Mouse (Mus musculus): ENCODE measurements around the gene Abcd4.

The Abcd4 gene

GRCm38 (mm10) chr12:84572341-84572720, 44.9 kb downstream of the Abcd4 start:
- intact Hi-C loops (cut with DNase I), result no loop called here

DNA sequence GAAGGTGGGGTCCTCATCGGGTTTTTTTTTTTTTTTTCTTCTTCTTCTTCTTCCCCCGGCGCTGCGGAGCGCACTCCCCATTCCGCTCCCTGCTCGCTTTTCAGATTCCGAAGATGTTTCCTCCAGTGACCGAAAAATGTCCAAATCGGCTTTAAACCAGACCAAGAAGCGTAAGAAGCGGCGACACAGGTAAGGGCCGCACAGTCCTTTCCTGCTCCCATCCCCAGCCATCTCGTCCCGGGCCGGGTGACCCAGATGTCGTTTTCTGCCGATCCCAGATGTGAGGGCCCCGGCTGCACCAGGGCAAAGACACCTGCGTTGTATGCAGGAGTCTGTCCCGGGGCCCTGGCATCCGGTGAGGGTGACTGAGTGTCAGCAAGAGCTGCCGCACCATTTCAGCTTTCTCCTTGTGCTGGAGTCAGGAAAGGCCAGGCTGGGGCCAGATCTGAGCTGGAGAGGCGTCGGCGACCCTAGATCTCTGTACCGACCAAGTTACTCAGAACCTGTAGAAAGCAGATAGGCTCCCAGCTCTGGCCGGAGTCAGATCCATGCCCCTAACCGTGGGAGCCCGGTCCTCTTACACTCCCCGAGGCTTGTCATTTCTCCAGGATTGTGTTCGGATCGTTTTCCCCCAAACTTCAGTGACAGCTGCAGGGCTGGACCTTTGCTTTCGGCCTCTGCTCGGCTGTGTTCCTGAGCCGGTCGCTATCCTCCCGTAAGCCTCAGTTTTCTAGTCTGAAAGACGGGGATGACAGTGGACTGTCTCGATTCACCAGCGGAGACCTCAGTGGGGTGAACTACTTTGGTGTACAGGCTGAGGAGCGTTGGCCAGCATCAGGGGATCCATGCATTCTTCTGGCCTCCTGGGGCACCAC, 45.5 kb downstream of the Abcd4 start:
- intact Hi-C loops (cut with DNase I), result no loop called here

DNA sequence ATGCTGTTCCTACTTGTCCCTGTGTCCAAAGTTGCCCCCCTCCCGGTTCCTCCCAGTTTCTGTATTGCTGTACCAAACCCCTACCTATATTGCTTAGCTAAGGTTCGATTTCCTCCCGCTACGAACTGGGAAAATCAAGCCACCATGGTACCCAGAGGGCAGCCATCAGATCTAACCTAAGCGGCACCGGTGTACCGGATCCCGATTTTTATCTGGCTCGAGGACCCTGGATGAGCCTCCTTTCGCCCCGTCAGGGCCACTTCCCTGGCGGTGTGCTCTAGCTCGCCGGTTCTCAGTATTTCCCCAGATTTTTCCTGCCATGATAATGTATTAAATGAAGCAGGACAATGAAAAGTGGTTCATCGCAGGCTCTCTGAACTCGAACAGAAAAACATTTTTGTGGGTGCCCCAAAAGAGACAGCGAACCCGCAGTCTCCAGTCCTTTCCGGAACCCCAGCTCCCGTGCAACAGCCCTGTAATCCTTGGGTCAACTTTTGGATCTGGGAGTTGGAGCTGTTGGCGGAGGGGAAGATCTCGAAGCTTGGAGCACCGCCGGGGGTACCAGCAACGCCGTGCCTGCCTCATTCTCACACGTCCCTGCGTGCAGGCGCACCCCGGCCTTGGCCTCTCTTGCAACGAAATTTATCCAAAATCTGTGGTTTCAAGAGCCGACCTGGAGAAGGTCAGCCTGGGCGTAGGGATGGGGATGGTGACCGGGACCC, 46.4 kb downstream of the Abcd4 start:
- intact Hi-C loops (cut with DNase I), result no loop called here

GRCm38 (mm10) chr12:84569976-84570693, 47.1 kb downstream of the Abcd4 start:
- intact Hi-C loops (cut with DNase I), result no loop called here

DNA sequence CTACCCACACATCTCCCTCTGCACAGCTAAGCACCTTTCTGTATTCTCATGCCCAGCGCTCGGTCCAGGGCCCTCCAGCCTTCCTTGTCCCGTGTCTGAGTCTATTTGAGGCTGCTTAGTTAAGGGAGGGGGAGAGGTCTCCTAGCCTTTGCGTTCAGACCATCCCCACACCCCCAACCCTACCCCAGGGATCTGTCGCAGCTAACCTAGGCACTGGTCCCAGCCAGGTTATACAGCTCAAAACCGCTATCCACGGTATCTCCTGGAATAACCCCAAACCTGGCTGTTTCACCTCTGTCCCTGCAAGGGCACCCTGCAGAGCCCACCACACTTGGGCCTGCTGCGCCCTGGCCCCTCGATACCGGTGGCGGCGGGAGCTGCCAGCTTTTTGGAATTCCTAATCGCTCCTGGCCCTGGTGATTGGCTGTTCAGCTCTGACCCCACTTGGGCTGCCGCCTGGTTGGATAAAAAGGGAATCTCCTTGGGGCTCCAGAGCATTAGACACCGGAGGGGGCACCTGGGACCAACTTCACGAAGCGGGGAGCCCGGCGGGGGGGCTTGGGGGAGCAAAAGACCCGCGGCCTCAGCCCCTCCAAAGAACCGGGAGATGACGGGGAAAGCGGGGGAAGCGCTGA, 47.8 kb downstream of the Abcd4 start, which contains the start of gene Vsx2:
Gene Vsx2, plus strand, starts transcription at position 427 of the 635 bp plus-strand sequence.
- intact Hi-C loops (cut with DNase I), result no loop called here

DNA sequence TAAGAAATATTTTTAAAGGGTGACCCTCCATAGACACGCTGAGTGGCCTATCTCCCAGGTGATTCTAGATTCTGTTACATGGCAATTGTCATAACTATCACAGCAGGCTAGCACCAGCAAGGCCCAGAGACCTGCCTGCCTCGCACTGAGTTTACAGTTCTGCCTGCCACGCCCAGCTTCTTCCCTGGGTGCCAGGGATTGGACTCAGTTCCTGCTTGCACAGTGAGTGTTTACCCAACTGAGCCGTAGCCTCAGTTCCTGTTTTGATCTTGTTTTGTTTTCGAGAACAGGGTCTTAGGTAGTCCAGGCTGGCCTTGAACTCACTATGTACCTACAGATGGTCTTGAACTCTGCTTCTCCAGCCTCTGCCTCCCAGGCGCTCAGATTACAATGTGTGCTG, 49.6 kb downstream of the Abcd4 start:
- intact Hi-C loops (cut with DNase I), result no loop called here

- intact Hi-C loops (cut with DNase I), result no loop called here
These were observed 54.7 kb downstream of the Abcd4 start for GRCm38 (mm10) chr12:84562558-84562957.

GRCm38 (mm10) chr12:84555218-84555617, 62.0 kb downstream of the Abcd4 start:
- intact Hi-C loops (cut with DNase I), result no loop called here
